Mouse (Mus musculus): ENCODE results near the gene Slc29a1. TPM values are rescaled to one million over a fixed set of nuclear protein-coding genes. Genes with fewer than 3 reads are reported as not detected.

The Slc29a1 gene
- polyA plus RNA-seq, 1 experiment, result 132 TPM

GRCm38 (mm10) chr17:45572103-45573086, 27.0 kb downstream of the Slc29a1 start:
- H3K36me3 ChIP-seq (ENCODE audit: control insufficient read depth, insufficient read depth, low read length, poor library complexity, severe bottlenecking), result peaks cover 48% of the 10 kb centered on the region
- peak overlapping the region; percentile 99 for H3K9ac ChIP-seq (ENCODE audit: low read depth, poor library complexity, severe bottlenecking)
- H3K27me3 ChIP-seq (ENCODE audit: control insufficient read depth, insufficient read depth, low read length, poor library complexity, severe bottlenecking), result no peaks in the 10 kb centered on the region
- peak overlapping the region; percentile 60 for H3K27ac ChIP-seq (ENCODE audit: insufficient read depth, low read length)
- no peaks in the 10 kb centered on the region for H3K9me3 ChIP-seq (replicated peaks; ENCODE audit: control insufficient read depth, insufficient read depth, low read length, poor library complexity, severe bottlenecking)
- TF ChIP-seq POLR2A (IDR thresholded peaks at IDR 0.05; ENCODE audit: insufficient read depth, low read length), result no peak
- TF ChIP-seq CTCF (IDR thresholded peaks at IDR 0.05; ENCODE audit: low read depth, low read length), result no peak
- no peak for TF ChIP-seq EP300 (IDR thresholded peaks at IDR 0.05; ENCODE audit: insufficient read depth, low read depth, low read length)
- H3K4me3 ChIP-seq (ENCODE audit: low read depth, low read length), result peak overlapping the region; percentile 70
- H3K4me1 ChIP-seq (ENCODE audit: control insufficient read depth, insufficient read depth, low read length), result no peaks in the 10 kb centered on the region

- H3K4me3 ChIP-seq (ENCODE audit: low read depth, low read length), result no peak overlapping the region
- TF ChIP-seq EP300 (IDR thresholded peaks at IDR 0.05; ENCODE audit: insufficient read depth, low read depth, low read length) (no peak), POLR2A (IDR thresholded peaks at IDR 0.05; ENCODE audit: insufficient read depth, low read length) (no peak), CTCF (IDR thresholded peaks at IDR 0.05; ENCODE audit: low read depth, low read length) (no peak)
- H3K27me3 ChIP-seq (ENCODE audit: control insufficient read depth, insufficient read depth, low read length, poor library complexity, severe bottlenecking), result no peaks in the 10 kb centered on the region
- peak overlapping the region; percentile 60 for H3K27ac ChIP-seq (ENCODE audit: insufficient read depth, low read length)
- H3K36me3 ChIP-seq (ENCODE audit: control insufficient read depth, insufficient read depth, low read length, poor library complexity, severe bottlenecking), result peaks cover 61% of the 10 kb centered on the region
- H3K9me3 ChIP-seq (replicated peaks; ENCODE audit: control insufficient read depth, insufficient read depth, low read length, poor library complexity, severe bottlenecking), result no peaks in the 10 kb centered on the region
- no peak overlapping the region for H3K9ac ChIP-seq (ENCODE audit: low read depth, poor library complexity, severe bottlenecking)
- no peaks in the 10 kb centered on the region for H3K4me1 ChIP-seq (ENCODE audit: control insufficient read depth, insufficient read depth, low read length)
Measured at GRCm38 (mm10) chr17:45569999-45570398, 29.4 kb downstream of the Slc29a1 start.

GRCm38 (mm10) chr17:45568990-45569389, 30.4 kb downstream of the Slc29a1 start:
- Histone ChIP-seq H3K4me1 (ENCODE audit: control insufficient read depth, insufficient read depth, low read length) (no peaks in the 10 kb centered on the region), H3K9ac (ENCODE audit: low read depth, poor library complexity, severe bottlenecking) (no peak overlapping the region), H3K27me3 (ENCODE audit: control insufficient read depth, insufficient read depth, low read length, poor library complexity, severe bottlenecking) (no peaks in the 10 kb centered on the region), H3K36me3 (ENCODE audit: control insufficient read depth, insufficient read depth, low read length, poor library complexity, severe bottlenecking) (peaks cover 62% of the 10 kb centered on the region), H3K4me3 (ENCODE audit: low read depth, low read length) (no peak overlapping the region), H3K9me3 (replicated peaks; ENCODE audit: control insufficient read depth, insufficient read depth, low read length, poor library complexity, severe bottlenecking) (no peaks in the 10 kb centered on the region), H3K27ac (ENCODE audit: insufficient read depth, low read length) (peak overlapping the region; percentile 8; the same call in 1 of the 2 replicates)
- TF ChIP-seq CTCF (IDR thresholded peaks at IDR 0.05; ENCODE audit: low read depth, low read length), result no peak
- no peak for TF ChIP-seq EP300 (IDR thresholded peaks at IDR 0.05; ENCODE audit: insufficient read depth, low read depth, low read length)
- TF ChIP-seq POLR2A (IDR thresholded peaks at IDR 0.05; ENCODE audit: insufficient read depth, low read length), result no peak

GRCm38 (mm10) chr17:45567162-45567601, 32.2 kb downstream of the Slc29a1 start:
- no peaks in the 10 kb centered on the region for H3K9me3 ChIP-seq (replicated peaks; ENCODE audit: control insufficient read depth, insufficient read depth, low read length, poor library complexity, severe bottlenecking)
- H3K36me3 ChIP-seq (ENCODE audit: control insufficient read depth, insufficient read depth, low read length, poor library complexity, severe bottlenecking), result peaks cover 61% of the 10 kb centered on the region
- no peaks in the 10 kb centered on the region for H3K4me1 ChIP-seq (ENCODE audit: control insufficient read depth, insufficient read depth, low read length)
- H3K27ac ChIP-seq (ENCODE audit: insufficient read depth, low read length), result no peak overlapping the region
- TF ChIP-seq POLR2A (IDR thresholded peaks at IDR 0.05; ENCODE audit: insufficient read depth, low read length), result no peak
- no peak for TF ChIP-seq CTCF (IDR thresholded peaks at IDR 0.05; ENCODE audit: low read depth, low read length)
- TF ChIP-seq EP300 (IDR thresholded peaks at IDR 0.05; ENCODE audit: insufficient read depth, low read depth, low read length), result no peak
- H3K4me3 ChIP-seq (ENCODE audit: low read depth, low read length), result no peak overlapping the region
- H3K9ac ChIP-seq (ENCODE audit: low read depth, poor library complexity, severe bottlenecking), result no peak overlapping the region
- H3K27me3 ChIP-seq (ENCODE audit: control insufficient read depth, insufficient read depth, low read length, poor library complexity, severe bottlenecking), result no peaks in the 10 kb centered on the region

GRCm38 (mm10) chr17:45566360-45567161, 32.8 kb downstream of the Slc29a1 start:
- H3K36me3 ChIP-seq (ENCODE audit: control insufficient read depth, insufficient read depth, low read length, poor library complexity, severe bottlenecking), result peaks cover 55% of the 10 kb centered on the region
- H3K27ac ChIP-seq (ENCODE audit: insufficient read depth, low read length), result no peak overlapping the region

More at GRCm38 (mm10) chr17:45566360-45567161, 32.8 kb downstream of the Slc29a1 start:
- H3K9ac ChIP-seq (ENCODE audit: low read depth, poor library complexity, severe bottlenecking), result no peak overlapping the region
- TF ChIP-seq EP300 (IDR thresholded peaks at IDR 0.05; ENCODE audit: insufficient read depth, low read depth, low read length) (no peak), CTCF (IDR thresholded peaks at IDR 0.05; ENCODE audit: low read depth, low read length) (no peak), POLR2A (IDR thresholded peaks at IDR 0.05; ENCODE audit: insufficient read depth, low read length) (no peak)
- no peaks in the 10 kb centered on the region for H3K4me1 ChIP-seq (ENCODE audit: control insufficient read depth, insufficient read depth, low read length)
- H3K4me3 ChIP-seq (ENCODE audit: low read depth, low read length), result no peak overlapping the region
- H3K27me3 ChIP-seq (ENCODE audit: control insufficient read depth, insufficient read depth, low read length, poor library complexity, severe bottlenecking), result no peaks in the 10 kb centered on the region
- no peaks in the 10 kb centered on the region for H3K9me3 ChIP-seq (replicated peaks; ENCODE audit: control insufficient read depth, insufficient read depth, low read length, poor library complexity, severe bottlenecking)

All from ES-Bruce4 (cell line).